Mouse (Mus musculus) heart, embryonic 15.5 days (tissue): ENCODE data around the gene Olfr1393. TPM values are rescaled to one million over a fixed set of nuclear protein-coding genes. Genes with fewer than 3 reads are reported as not detected.
A peak's percentile ranks its signal among the peaks of the same experiment; 100 is the strongest.

Source experiments
- ATAC-seq: fragments of 200-750 bp; cut with Nextera tagmentation; replicated peaks from 2 replicates; pipeline ENCODE4 v1.8.0; 2017; ENCODE audit warnings: low read depth, moderate TSS enrichment; ENCODE audit not compliant: insufficient number of reproducible peaks, insufficient read depth, low FRiP score
- H3K27ac ChIP-seq: fragments of 300-500 bp; sonication (generic); 2 replicates; pipeline ENCODE4 v1.5.1; 2015; ENCODE audit warnings: mild to moderate bottlenecking, inconsistent platforms
- H3K27me3 ChIP-seq: fragments of 300-500 bp; sonication (generic); 2 replicates; pipeline ENCODE4 v1.6.1; 2015; ENCODE audit warnings: inconsistent platforms
- H3K36me3 ChIP-seq: fragments of 300-500 bp; sonication (generic); 2 replicates; pipeline ENCODE4 v1.6.1; 2015; ENCODE audit warnings: mild to moderate bottlenecking, inconsistent platforms
- H3K4me1 ChIP-seq: fragments of 300-500 bp; sonication (generic); replicated peaks from 2 replicates; pipeline ENCODE4 v1.6.1; 2015; ENCODE audit warnings: inconsistent platforms
- H3K4me2 ChIP-seq: fragments of 300-500 bp; sonication (generic); 2 replicates; pipeline ENCODE4 v1.6.1; 2015; ENCODE audit warnings: inconsistent platforms, mild to moderate bottlenecking, moderate library complexity
- H3K4me3 ChIP-seq: fragments of 300-500 bp; sonication (generic); 2 replicates; pipeline ENCODE4 v1.5.1; 2015; ENCODE audit warnings: mild to moderate bottlenecking, inconsistent platforms
- H3K9ac ChIP-seq: fragments of 300-500 bp; sonication (generic); 2 replicates; pipeline ENCODE4 v1.6.1; 2015; ENCODE audit warnings: mild to moderate bottlenecking, inconsistent platforms
- H3K9me3 ChIP-seq: fragments of 300-500 bp; sonication (generic); replicated peaks from 2 replicates; pipeline ENCODE4 v1.6.1; 2016; ENCODE audit warnings: inconsistent platforms
- WGBS: fragments of 180-500 bp; shearing (Covaris S2); methylation state at CpG from one replicate; pipeline ENCODE4 v1.1.7; 2015; ENCODE audit warnings: mixed read lengths; 5-methylcytosine and 5-hydroxymethylcytosine counted together
- polyA plus RNA-seq: library from polyadenylated mRNA; unstranded; fragments of >200 nt; fragmentation: Nextera tagmentation; extraction: Ambion mirVana; gene quantifications from 2 replicates; pipeline ENCODE4 v1.2.1, GENCODE M21; 2015

Olfr1393 gene
- polyA plus RNA-seq = 0.09 TPM in 1 of 2 replicates, not detected in the other

DNA sequence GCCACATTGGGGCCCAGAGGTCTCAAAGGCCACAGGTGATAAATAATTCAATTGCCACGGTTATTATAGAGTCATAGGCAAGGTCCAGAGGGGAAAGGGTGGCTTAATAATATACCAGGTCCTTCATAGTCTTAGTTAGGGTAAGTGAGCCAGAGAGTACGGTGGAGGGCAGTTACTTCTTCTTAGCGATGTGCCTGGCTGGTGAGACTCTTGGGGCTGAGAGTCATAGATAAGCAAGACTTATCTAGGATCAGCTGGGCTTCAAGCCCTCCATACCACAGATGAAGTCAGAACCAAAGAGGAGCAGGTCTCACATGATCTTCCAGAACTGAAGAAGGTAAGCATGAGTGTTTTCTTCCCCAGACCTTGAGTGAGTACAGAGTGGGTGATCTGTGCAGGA, at the start of gene Olfr1393:
Gene Olfr1393 (plus strand): TSS at position 83 of the 400 bp plus-strand sequence.
- Histone ChIP-seq H3K9me3 (no peaks in the 10 kb centered on the region), H3K4me2 (no peak within 1 kb of the TSS), H3K27ac (no peak within 1 kb of the TSS), H3K27me3 (no peaks in the 10 kb centered on the region), H3K9ac (no peak within 1 kb of the TSS), H3K4me3 (no peak within 1 kb of the TSS), H3K4me1 (no peaks in the 10 kb centered on the region), H3K36me3 (no peaks in the 10 kb centered on the region)
- ATAC-seq = no peak
- WGBS = 76% methylated on average over 3 of the region's 3 CpGs

DNA sequence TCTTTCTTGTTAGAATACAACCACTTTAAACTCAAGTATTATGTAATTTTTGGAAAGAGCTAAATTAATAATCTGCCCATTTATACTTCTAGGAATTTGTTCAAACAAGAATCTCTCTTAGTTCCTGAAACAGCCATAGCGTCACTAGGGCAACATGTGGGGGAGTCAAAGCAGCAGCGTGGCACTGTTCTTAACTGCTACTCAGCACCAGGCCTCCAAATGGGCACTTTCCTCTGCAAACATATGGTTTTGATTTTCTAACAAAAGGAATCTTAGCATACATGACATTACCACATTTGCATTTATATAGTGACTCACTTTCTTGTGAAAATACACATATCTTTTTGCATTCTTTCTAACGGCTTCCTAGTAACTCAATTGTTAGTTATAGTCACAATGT, 45.3 kb upstream of the Olfr1393 start:
- Histone ChIP-seq H3K36me3 (no peaks in the 10 kb centered on the region), H3K4me1 (no peaks in the 10 kb centered on the region), H3K9ac (no peak overlapping the region), H3K4me2 (no peak overlapping the region), H3K9me3 (no peaks in the 10 kb centered on the region), H3K4me3 (no peak overlapping the region), H3K27ac (no peak overlapping the region), H3K27me3 (no peaks in the 10 kb centered on the region)
- 74% methylated on average over 3 of the region's 3 CpGs for WGBS
- ATAC-seq = no peak

DNA sequence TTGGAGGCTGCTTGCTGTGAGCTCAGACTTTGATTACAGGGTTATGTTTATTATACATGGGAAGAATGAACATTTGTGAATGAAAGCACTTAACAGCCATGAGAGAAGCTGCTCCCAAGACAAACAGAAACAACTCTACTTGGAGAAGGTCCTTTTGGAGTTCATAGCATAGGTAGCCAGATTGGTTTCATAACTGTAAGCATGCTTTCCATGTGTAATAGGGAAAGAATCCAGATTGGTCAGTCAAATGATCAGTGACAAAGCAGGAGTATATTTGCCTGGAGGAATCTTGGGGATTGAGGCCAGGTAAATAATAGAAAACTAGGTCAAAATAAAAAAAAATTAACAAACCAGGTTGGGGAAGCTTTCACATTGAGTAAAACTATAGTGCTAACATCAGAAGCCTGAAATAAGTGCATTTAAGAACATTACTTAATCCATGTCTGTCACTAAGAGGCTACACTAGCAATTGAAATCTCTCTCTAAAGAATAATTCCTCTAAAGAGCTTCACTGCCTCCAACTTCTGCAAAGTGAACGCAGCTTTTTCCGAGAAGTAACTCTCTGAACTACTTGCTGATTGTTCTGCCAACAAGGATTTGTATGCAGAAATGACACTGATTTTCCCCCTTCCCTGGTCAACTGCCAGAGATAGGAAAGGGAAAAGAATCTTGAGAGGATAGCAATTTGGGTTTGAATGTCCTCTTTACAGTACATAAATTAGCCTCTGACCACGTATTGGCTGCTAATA, 42.5 kb upstream of the Olfr1393 start:
- 62% methylated on average over 3 of the region's 3 CpGs for WGBS
- H3K4me1 ChIP-seq = no peaks in the 10 kb centered on the region
- no peak overlapping the region for H3K4me2 ChIP-seq
- no peaks in the 10 kb centered on the region for H3K27me3 ChIP-seq
- no peaks in the 10 kb centered on the region for H3K36me3 ChIP-seq
- H3K4me3 ChIP-seq = no peak overlapping the region
- no peak for ATAC-seq
- no peak overlapping the region for H3K9ac ChIP-seq
- H3K9me3 ChIP-seq = no peaks in the 10 kb centered on the region
- no peak overlapping the region for H3K27ac ChIP-seq

DNA sequence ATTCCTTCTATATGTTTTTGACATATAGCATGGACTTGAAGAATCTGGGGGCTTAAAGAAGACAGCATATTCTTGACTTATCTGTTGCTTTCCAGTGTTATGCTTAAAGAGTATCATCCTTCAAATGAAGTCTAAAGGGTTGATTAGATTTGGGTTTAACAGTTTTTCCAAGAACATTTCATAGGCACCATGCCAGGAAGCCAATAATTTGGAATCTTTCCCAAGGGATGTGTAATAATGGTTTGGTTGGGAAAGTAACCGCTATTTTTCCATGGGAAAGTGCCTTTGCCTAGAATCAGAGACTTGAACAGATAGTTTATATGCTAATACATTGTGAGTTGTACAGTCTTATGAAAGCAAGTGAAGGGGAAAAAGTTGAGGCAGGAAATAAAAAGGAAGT, 41.2 kb upstream of the Olfr1393 start:
- 44% methylated on average over 1 of the region's 1 CpGs for WGBS
- Histone ChIP-seq H3K4me1 (no peaks in the 10 kb centered on the region), H3K27ac (no peak overlapping the region), H3K4me3 (no peak overlapping the region), H3K27me3 (no peaks in the 10 kb centered on the region), H3K9me3 (no peaks in the 10 kb centered on the region), H3K9ac (no peak overlapping the region), H3K4me2 (no peak overlapping the region), H3K36me3 (no peaks in the 10 kb centered on the region)
- no peak for ATAC-seq

DNA sequence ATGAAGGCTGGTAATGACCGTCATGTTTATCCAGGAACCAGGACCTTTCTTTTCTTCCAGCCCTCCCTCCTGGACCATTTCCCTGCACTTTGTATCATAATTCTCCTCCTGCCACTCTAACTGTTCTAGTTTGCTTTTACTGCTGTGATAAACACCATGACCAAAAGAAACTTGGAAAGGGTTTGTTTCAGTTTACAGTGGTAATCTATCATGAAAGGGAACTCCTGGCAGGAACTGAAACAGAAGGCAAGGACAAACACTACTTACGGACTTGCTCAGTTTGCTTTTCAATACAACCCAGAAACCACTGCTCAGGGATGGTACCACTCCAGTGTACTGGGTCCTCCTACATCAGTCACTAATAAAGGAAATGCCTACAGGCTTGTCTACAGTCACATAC, 40.6 kb upstream of the Olfr1393 start:
- Histone ChIP-seq H3K4me3 (no peak overlapping the region), H3K4me1 (no peaks in the 10 kb centered on the region), H3K36me3 (no peaks in the 10 kb centered on the region), H3K27ac (no peak overlapping the region), H3K9me3 (no peaks in the 10 kb centered on the region), H3K9ac (no peak overlapping the region), H3K4me2 (no peak overlapping the region), H3K27me3 (no peaks in the 10 kb centered on the region)
- 50% methylated on average over 2 of the region's 2 CpGs for WGBS
- ATAC-seq = no peak

DNA sequence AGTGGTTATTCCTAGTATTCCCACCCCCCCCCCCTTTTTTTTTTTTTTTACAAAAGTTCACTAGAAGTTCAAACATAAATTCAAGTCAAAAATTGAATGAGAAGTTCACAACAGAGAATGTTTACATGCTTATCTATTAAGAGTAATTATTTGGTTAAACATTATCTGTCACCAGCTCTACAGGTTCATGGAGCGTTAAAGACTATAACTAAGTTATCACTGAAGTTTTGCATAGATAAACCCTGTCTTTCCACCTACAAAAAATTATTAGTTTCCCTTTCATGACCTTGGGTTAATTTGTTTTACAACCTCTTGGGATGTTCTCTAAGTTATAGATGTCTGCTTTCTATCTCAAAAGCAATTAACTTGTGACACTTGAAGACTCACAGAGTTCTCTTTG, 37.8 kb upstream of the Olfr1393 start:
- H3K9ac ChIP-seq = no peak overlapping the region
- no peak overlapping the region for H3K4me3 ChIP-seq
- H3K9me3 ChIP-seq = no peaks in the 10 kb centered on the region
- H3K27me3 ChIP-seq = no peaks in the 10 kb centered on the region
- H3K4me2 ChIP-seq = no peak overlapping the region
- peaks cover 12% of the 10 kb centered on the region for H3K4me1 ChIP-seq
- no peak overlapping the region for H3K27ac ChIP-seq
- WGBS = 82% methylated on average over 1 of the region's 1 CpGs
- H3K36me3 ChIP-seq = no peaks in the 10 kb centered on the region
- ATAC-seq = no peak

DNA sequence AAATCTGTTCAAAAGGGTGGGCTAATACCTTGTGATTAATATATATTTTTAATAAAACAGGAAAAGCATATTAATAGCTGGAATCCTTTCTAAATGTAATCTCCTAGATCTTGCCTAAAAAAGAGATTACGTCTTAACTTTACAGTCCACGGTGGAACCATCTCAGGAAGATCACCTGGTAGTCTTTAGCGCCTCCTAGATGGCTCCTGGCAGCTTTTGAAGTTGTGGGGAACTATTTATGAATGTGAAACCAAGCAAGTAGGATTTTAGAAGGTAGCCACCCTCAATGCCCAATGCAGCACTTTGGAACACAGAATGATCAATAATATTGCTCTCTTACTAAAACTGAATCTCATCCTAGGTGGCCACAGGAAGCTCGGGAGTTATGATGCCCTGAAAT, 37.2 kb upstream of the Olfr1393 start:
- Histone ChIP-seq H3K27me3 (no peaks in the 10 kb centered on the region), H3K9ac (no peak overlapping the region), H3K36me3 (no peaks in the 10 kb centered on the region), H3K4me1 (peaks cover 18% of the 10 kb centered on the region), H3K9me3 (no peaks in the 10 kb centered on the region), H3K4me3 (no peak overlapping the region), H3K4me2 (no peak overlapping the region), H3K27ac (no peak overlapping the region)
- ATAC-seq = no peak
- WGBS = 74% methylated on average over 4 of the region's 4 CpGs

DNA sequence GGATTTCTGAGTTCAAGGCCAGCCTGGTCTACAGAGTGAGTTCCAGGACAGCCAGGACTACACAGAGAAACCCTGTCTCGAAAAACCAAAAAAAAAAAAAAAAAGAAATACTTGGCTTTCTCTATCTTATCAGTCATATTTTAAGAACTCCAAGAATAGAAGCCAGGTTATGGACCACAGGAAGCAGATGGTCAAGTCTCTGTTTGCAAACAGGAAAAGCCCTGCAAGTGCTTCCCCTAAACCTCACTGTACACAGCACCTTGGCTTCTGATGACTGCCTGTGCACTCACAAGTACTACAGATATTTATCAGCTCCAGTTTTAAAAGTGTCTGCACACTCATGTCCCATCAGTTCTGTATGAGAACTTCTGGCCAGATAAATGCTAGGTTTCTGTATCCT, 36.6 kb upstream of the Olfr1393 start:
- no peak overlapping the region for H3K4me2 ChIP-seq
- no peaks in the 10 kb centered on the region for H3K27me3 ChIP-seq
- H3K27ac ChIP-seq = no peak overlapping the region
- no peak overlapping the region for H3K4me3 ChIP-seq
- ATAC-seq = no peak
- H3K9me3 ChIP-seq = no peaks in the 10 kb centered on the region
- H3K36me3 ChIP-seq = no peaks in the 10 kb centered on the region
- H3K9ac ChIP-seq = no peak overlapping the region
- peaks cover 22% of the 10 kb centered on the region for H3K4me1 ChIP-seq
- WGBS = 8% methylated on average over 1 of the region's 1 CpGs

DNA sequence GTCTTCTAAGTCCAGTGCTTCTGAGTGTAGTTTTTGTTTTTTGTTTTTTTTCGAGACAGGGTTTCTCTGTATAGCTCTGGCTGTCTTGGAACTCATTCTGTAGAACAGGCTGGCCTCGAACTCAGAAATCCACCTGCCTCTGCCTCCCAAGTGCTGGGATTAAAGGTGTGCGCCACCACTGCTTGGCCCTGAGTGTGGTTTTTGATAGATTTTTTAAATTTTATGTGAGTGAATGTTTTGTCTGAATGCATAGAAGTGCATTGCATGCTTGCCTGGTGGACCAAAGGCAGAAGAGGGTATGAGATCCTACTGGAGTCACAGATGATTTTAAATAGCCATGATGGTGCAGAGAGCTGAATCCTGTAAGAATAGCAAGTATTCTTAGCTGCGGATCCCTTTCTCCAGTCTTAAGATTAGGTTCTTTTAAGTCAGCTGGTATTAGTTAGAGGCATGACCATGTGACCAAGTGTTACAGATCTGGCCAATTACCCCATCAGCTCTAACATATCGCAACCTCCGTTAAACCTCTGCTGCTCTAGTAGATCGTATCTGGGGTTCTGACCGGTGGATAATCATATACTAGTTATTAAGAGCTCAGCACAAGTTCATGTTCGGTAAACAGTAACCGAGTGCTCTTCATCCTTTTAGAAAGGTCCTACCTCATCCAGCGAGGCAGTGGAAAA, 35.0 kb upstream of the Olfr1393 start:
- WGBS = 19% methylated on average over 11 of the region's 11 CpGs
- H3K27ac ChIP-seq = peak overlapping the region; percentile 96
- no peak for ATAC-seq
- H3K4me3 ChIP-seq = peak overlapping the region; percentile 72
- peak overlapping the region; percentile 65; the same call in 1 of the 2 replicates for H3K9ac ChIP-seq
- peaks cover 33% of the 10 kb centered on the region for H3K4me1 ChIP-seq
- H3K36me3 ChIP-seq = no peaks in the 10 kb centered on the region
- H3K9me3 ChIP-seq = no peaks in the 10 kb centered on the region
- H3K4me2 ChIP-seq = peak overlapping the region; percentile 70
- H3K27me3 ChIP-seq = no peaks in the 10 kb centered on the region

DNA sequence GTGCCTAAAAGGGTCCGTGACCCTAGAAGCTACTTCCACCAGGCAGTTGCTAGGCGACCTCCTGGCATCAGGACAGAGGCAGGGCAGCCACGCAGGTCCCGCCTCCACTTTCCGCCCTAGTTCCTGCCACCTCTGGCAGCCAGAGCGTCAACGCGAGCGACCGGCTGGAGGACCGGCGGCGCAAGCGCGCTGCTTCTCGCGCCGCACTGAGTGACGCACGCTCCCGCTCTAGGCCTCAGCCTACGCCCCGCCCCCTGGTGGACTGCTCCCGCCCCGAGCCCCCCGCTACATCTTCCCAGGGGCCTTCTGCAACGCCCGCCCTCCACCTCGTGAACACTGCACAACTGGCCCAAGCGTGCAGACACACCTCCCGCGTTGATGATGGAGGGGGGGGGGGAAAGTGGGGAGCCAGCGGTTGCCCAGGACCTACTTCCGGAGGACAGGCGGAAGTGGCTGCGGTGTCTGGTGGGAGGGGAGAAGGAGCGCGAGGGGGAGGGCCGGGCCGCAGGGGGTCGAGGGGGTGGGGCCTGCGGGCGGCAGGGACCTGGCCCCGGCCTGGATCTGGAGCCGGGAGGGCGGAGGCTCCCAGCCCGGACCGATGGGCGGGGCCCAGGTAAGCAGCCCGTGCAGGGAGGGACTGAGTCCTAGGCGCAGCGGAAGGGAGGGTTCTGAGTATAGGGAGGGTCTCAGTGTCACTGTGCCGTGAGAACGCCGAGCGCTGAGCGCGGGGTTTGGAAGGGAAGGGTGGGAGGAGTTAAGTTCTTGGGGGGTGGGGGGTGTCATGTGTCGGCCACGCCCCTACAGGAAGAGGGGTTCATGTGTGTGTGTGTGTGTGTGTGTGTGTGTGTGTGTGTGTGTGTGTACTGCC, 34.1 kb upstream of the Olfr1393 start, which contains the start of gene Mgat1:
Gene Mgat1 (plus strand): TSS at position 465 of the 868 bp plus-strand sequence.
- WGBS = under 1% methylated on average over 56 of the region's 60 CpGs
- H3K27me3 ChIP-seq = no peaks in the 10 kb centered on the region
- peaks cover 42% of the 10 kb centered on the region for H3K4me1 ChIP-seq
- ATAC-seq = peak; percentile 94
- H3K27ac ChIP-seq = peak within 1 kb of the TSS; percentile 96
- H3K4me2 ChIP-seq = peak within 1 kb of the TSS; percentile 70
- H3K9ac ChIP-seq = peak within 1 kb of the TSS; percentile 65
- no peaks in the 10 kb centered on the region for H3K36me3 ChIP-seq
- peak within 1 kb of the TSS; percentile 72 for H3K4me3 ChIP-seq
- H3K9me3 ChIP-seq = no peaks in the 10 kb centered on the region

DNA sequence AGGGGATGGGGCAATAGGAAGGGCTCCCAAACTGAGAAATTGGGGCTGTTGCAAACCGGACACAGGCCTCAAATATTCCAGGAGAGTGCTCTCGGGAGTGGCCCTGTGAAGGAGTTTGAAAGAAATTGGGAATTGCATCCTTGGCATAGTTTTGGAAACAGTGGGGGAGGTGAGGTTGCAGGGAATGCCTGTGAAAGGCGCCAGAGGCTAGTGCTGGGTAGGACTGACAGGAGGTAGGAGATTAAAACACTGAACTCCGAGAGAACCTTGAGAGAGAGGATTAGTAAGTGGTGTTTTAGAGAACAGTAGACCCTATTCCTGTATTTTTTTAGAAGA, 33.5 kb upstream of the Olfr1393 start:
- Histone ChIP-seq H3K9ac (peak overlapping the region; percentile 65; the same call in 1 of the 2 replicates), H3K27me3 (no peaks in the 10 kb centered on the region), H3K9me3 (no peaks in the 10 kb centered on the region), H3K27ac (peak overlapping the region; percentile 96), H3K4me3 (peak overlapping the region; percentile 72), H3K4me2 (peak overlapping the region; percentile 70), H3K36me3 (no peaks in the 10 kb centered on the region), H3K4me1 (peaks cover 48% of the 10 kb centered on the region)
- no peak for ATAC-seq
- under 1% methylated on average over 4 of the region's 4 CpGs for WGBS
